Mouse (Mus musculus) kidney, postnatal 36 days (tissue): Measurements from ENCODE around the gene Dnajb1.

Experiments
- DNase-seq, 2 experiments: peaks; one replicate each; pipeline ENCODE4 v3.0.0; 2021 to 2022; ENCODE audit warnings: mixed read lengths in 2 of 2

Gene Dnajb1

DNA sequence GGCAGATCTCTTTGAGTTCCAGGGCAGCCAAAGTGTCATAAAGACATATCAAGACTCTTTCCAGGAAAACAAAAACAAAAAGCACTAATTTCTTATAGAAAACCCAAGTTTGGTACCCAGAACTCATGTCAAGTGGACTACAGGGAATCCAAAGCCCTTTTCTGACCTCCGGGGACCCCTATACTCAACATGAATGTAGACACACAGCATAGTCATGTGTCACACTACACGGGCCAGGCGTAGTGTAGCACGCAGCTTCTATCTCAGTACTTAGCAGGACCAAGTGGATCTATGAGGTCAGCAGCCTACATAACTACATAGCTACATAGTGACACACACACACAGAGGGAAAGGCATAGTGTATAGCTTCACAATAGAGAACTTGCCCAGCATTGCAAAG lies 5.7 kb downstream of the Dnajb1 start:
- DNase-seq: no peak

DNA sequence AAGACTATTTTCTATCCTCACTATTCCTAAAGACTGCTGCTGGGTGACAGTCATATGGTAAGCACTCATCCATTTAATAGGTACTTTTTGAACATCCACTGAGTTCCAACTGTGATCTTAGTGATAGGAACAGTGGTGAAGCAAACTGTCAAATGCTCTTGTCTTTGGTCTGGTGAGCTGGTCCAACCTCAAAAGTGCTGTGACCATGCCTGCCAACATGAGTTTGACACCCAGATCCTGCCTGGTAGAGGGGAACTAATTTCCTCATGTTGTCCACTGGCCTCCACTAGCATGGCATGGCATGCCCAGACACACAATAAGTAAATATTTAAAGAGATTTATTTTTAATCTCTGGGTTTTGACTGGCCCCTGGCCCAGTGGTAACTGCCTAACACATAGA lies 8.6 kb downstream of the Dnajb1 start:
- DNase-seq: no peak

DNA sequence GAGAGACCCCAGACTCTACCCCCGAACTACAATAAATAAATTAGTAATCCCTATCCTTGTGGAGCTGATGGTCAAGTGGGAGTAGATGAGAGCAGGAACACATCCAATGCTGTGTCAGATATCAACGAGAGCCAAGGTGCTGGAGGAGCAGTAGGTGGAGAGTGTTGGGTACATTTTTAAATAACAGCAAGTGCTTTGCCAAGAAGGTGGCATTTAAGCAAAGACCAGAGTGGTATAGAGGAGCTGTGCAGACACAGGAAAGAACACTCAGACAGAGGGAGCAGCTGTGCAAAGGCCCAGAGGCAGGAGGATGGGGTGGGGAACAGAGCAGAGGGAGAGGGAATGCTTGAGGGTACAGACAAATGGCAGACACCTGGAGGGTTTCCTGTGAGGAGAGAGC lies 9.1 kb downstream of the Dnajb1 start:
- DNase-seq: no peak

DNA sequence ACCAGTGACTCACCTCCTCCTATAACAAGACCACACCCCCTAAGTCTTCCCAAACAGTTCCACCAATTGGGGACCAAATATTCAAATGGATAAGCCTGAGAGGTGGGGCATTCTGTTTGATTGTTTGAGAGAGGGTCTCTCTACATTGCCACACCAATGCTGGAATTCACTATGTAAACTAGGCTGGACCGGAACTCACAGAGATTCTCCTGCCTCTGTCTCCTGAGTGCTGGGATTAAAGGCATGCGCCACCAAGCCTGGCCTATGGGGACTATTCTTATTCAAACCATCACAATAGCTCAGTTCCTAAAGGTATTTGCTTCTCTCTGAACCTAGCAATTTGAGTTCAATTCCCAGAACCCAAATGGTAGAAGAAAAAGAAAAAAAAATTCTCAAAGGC lies 10.6 kb downstream of the Dnajb1 start:
- no peak for DNase-seq

DNA sequence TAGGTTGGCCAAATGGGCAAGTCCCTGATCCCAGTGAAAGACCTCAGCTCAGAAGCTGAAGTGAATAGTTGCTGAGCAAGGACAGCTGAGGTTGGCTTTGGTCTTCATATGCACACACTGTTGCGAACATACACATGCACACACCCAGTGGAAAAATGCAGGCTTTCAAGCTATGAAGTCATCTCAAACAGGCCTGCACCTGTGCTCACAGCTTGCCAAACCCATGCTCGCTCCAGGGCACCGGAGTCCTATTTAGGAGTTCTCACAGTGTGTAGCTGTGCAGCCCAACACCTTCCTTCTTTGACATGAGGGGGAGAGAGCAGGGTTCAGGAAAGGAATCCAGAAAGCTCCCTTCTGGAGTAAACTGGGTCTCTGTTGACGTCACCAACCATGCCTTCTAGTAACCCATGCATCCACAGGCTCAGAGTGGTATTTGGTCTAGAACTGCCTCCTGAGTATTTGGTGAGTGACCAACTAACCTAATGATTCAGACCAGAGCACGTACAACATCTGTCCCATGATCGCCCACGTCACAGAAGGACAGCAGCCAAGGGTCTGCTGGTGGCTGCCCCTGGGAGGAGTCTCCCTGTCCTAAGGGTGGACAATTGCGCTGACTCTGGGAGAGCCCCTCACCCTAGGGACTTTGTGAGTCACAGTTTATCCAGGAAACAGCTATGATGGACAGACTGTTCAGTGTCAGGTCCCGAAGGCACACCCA lies 11.7 kb downstream of the Dnajb1 start:
- no peak for DNase-seq

DNA sequence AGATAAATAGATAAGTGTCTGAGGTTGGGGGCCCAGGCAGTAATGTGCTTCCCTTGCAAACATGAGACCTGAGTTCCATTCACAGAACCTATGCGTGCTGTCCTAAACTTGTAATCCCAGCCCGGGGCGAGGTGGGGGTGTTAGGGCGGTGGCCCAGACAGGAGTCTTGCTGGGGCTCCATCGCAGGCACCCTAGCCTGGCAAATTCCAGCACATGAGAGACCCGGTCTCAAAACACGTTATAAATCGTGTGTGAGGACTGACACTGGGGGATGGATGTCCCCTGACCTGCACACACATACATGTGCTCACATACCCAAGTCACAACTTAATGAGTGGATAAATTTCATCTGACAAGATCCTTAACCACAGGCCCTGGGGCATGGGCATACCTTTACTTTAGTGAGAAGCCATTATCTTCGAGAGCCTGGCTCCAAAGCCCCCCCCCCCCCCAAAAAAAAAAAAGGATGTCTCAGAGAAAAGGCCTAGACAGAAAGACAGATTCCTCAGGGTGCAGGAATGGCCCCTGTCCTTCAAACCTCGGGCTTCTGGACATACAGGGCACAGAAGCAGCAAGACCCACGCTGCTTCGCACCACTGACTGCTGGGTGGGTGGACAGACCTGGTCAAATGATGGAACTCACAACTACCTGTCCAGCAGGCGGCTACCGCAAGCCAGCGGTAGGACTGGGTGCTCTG lies 13.8 kb downstream of the Dnajb1 start:
- no peak for DNase-seq

DNA sequence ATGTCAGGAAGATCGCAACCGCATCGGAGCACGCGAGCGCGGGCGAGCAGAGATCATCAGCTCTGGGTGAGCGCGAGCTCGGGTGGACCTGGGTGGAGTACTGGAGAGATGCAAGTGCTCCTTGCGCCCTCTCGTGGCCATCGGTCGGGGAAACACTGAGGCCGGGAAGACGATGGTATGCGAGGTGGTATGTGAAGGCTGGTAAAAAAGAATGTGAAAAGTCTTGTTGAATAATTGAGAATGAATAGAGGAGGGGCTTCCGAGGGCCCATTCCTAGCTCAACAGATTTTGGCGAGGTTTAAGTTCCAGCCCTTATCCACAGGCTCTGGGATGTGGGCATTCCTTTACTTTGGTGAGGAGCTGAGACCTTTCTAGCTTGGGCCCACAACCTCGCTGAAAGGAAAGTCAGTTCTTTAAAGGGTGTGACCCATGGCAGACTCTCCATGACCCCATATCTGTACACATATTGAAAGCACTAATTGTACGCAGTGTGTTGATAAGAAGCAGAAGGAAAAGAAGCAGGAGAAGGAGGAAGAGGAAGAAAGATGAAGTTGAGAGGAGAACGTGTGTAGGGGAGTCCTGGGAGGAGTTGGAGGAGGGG lies 14.5 kb downstream of the Dnajb1 start:
- DNase-seq: peak; percentile 88 to 95

DNA sequence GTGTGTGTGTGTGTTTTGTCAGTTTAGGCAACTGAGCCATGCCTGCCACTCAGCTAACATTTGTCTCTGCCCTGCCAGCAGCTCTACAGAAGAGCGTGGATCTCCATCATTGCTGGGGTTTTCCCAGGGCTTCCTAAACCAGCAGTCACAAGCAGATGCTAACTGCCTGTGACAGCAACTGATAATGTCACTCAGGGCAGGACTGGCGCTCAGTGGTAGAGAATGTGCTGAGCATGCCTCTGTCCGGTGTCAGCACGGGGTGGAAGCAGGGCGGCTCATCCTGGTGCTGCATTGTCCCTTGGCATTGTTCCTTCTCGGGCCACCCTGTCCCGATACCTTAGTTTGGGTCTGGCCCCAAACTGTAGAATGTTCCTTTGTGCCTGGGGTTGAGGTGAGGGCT lies 15.6 kb downstream of the Dnajb1 start:
- no peak for DNase-seq

DNA sequence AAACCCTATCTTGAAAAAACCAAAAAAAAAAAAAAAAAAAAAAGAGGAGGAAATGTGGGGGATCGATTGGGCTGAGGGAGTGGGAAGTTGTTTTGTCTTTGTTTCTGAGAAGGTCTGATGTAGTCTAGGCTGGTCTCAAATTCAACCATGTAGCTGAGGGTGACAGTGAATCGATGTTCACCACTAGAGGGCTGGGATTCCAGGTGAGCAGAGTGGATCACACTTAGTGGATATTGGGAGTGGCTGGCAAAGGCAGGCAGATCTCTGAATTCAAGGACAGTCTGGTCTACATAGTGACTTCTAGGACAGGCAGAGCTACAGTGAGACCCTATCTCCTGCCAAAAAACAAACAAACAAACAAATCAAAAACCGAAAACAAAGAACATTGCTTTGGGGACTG lies 16.7 kb downstream of the Dnajb1 start:
- DNase-seq: peak; percentile 41 to 76

DNA sequence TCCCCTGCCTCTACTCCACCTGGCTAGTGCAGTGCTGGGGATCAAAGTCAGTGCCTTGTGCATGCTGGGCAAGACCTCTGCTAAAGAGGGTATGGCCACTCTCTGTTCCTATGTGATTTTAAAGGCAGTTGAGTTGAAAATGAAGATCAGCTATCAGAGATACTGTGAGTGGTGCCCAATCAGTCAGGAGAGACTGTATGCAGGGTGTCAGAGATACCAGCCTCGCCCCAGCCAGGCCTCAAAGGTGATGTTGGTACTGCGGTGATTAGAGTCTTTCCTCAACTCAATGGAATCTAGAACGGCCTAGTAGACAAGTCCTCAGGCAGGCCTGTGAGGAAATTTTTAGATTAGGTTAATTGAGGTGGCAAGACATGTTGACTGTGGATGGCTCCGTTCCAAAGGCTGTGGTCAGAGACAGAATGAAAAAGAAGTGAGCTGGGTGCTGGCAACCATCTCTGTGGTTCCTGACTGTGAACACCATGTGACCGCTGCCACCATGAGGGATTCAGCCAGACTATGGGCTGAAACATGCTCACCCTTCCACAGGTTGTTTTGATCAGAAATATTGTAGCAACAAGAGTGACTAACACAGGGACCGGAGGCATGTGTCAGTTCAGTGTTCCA lies 17.8 kb downstream of the Dnajb1 start:
- no peak for DNase-seq

DNA sequence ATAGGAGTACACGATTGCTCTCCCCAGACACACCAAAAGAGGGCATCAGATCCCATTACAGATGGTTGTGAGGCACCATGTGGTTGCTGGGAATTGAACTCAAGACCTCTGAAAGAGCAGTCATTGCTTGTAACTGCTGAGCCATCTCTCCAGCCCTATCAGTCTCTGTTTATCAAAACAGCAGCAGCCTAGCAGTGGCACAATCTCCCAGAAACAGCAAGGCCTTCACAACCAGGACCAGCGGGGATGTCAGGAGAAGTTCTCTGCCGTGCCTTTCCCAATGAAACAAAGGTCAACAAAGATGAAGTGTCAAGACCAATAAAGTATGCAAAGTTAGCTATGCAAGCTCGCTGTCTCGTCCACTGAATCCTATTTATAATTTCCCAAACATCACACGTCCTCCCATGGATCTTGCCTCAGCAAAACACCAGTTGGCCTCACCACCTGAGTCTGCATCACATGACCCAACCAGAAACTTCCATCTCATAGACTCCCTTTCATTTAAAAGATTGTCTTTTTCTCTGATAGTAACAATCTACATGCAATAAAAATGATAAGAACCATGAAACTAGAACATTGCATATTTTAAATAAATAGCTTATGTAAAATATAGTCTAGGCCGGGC lies 24.2 kb downstream of the Dnajb1 start:
- no peak for DNase-seq

DNA sequence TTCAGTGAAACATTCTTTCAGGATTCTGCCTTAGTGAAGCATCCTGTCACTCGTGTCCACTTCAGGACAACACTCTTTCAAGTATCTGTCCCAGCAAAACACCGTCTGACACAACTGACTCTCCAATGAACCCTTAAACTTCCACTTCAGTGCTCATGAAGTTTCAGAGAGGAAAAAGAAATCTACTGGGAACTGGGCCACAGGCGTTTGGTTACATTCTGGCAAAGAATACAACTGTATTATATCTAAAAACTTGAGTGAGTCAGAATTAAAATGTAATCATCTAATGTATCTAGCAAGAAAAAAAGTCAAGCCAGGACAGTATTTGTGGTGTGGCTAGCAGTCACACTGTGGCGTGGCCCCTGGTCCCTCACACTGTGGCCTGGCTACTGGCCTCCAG lies 30.9 kb downstream of the Dnajb1 start:
- DNase-seq: no peak

DNA sequence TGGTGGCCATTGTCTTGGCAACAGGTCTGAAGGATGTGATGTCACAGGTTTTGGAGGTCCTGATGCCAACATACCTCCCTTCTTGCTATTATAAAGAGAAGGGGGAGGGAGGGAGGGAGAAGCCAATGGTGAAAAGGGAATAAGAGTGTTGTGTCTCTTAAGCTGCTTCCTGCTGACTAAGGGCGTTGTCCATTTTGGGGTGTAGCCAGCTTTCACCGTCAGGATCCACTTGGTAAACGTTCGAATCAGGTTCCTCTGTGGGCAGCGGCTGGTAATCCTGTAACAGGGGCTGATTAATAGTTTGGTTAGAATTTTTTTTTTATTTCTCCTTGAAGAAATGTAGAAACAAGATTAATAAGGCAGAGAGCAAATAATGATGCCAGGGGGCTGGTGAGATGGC lies 31.7 kb downstream of the Dnajb1 start:
- DNase-seq: no peak

DNA sequence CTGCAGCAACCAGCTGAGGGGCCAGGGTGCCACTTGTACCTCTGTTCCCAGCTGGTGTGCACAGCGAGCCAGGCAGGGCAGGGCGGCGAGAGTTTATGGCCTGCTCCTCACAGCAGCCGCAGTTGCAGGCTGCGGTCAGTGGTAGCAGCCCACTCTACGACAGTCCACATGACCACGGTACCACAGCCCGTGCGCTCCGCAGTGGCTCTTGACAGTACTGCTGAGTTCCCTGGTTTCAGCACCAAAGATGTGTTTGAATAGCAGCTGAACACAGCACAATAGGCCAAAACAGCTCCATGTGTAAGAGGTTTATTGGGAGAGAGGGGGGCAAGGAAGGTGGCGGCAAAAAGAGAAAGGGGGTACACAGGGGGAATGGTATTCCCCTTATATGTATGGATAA lies 39.5 kb downstream of the Dnajb1 start:
- DNase-seq: no peak

DNA sequence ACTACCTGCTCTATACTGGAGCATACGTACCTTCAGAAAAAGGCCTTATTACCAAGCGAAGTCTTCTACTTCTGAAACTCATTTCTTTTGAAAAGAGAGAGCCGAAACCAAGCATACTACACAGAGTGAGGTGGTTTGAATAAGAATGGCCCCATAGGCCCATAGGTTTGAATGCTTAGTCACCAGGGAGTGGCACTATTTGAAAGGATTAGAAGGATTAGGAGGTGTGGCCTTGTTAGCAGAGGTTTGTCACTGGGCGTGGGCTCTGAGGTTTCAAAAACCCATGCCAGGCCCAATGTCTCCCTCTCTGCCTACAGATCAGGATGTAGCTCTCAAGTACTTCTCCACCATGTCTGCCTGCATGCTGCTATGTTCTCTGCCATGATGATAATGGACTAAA lies 40.0 kb downstream of the Dnajb1 start:
- no peak for DNase-seq

DNA sequence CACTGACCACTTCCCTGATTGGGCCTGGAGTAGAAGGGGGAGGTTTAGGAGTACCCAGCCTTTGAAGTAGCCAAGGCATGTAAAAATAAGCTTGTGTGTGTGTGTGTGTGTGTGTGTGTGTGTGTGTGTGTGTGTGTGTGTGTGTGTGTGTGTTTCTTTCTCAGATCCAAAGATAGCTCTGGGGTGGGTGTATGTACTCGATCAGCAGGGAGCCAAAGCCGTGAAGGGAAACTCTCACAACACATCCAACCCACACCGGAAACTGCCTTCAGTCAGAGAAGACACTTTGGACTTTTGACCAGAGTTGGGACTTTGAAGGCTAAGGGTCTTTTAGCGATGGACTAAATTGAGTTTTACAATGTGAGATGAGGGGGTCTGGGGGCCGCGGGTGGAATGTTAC lies 41.7 kb downstream of the Dnajb1 start:
- DNase-seq: no peak

DNA sequence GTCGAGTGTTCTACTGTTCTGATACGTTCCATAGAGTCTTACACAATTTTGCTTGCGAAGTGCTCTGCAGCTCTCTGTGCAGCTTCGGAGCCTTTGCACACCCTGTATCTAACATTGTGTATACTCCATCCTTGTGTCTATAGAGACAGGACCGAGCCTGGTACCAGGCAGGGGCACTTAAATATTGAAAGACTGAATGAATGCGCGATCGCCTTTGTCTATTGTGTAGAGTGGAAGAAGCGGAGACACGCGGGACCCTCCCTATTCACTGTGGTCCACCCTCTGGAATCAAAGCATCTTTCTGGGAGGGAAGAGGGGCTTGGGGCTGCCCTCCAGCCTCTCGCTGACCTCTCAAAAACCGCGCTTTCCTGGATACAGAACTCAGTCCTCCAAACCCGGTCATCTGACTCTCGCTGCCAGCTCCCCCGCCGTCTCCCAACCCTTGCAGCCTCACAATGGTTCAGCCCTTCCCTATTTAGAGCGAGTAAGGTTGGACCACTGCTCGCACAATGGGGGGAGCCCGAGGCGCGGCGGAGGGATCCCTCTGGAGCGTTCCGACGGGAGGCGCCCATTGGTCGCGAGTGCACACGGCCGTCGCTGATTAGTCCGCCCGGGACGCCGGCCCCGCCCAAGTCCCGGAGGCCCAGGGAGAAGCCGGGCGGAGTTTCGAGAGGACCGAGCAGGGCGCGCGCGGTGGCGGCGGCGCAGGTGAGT lies 44.2 kb downstream of the Dnajb1 start, which contains the start of gene Gipc1:
Gene Gipc1, plus strand, starts transcription at position 648 of the 714 bp plus-strand sequence.
- DNase-seq: peak; percentile 96 to 97

DNA sequence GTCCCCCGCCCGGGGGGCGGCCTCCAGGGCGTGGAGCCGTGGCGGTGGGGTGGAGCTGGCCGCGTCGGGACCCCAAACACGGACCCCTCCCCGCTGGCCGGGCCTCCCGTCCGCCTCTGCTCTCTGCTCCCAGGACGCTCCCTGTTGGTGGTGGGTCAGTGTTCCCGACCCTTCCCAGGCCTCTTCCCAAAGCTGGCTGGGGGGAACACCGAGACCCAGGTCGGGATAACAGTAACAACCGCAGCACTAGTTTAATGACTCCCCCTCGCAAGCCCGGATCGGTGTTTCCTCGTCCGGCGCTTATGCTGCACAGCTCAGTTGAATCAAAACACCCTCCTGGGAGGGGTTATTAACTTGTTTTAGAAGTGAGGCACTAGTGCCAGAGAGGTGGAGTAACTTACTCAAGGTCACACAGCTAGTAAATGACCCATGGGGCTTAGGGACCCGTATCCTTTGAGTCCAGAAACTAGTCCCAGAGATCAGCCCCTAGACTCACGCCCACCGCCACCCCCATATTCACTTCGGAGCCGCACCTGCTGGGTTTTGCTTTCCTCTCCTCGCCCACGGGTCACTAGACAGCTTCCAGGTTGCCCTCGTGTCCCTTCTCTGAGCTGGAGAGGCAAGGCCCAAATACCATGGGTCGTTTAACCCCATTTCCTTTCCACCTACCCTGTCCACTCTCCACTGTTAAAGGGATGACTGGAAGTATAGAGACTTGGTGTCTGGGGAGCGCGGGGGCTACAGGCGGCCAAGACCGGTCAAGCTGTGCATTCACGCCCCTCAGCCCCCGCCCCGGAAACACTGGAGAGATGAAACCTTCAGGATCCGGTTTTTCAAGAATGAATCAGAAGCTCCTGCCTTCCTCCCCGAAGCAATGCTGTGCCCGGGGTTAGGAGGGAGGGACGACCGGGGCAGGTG lies 45.0 kb downstream of the Dnajb1 start:
- no peak for DNase-seq

DNA sequence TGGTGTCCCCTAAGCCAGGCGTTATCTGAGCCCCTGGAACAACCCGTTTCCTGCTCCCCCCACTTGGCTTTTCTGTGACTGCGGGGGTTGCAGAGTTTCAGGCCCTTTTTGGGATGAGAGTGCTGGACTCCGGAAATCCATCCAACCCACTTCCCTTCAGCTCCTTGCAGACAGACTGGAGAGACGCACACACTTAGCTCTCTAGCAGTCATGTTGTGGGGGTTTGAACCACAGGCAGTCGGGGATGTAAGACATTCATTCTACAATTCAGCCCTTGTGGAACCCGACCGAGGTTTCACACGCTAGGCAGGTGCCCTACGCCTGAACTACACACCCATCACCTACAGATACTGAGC lies 45.6 kb downstream of the Dnajb1 start:
- no peak for DNase-seq

DNA sequence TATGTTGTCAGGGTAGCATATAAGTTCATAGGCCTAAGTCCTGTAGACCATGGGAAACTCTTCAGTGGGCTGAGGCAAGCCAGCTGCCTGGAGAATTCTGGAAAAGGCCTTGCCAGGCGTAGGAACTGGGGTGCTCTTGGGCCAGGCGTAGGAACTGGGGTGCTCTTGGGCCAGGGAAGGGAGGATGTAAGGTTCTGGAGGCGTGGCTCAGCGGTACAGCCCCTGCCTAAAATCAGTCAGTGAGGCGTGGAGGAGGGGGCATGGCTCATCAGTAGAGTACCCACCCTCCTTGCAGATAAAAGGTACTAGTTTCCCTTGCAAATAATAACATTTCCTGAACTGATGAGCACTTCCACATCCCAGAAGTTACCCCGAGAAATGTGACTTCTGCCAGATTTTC lies 46.7 kb downstream of the Dnajb1 start:
- DNase-seq: no peak

DNA sequence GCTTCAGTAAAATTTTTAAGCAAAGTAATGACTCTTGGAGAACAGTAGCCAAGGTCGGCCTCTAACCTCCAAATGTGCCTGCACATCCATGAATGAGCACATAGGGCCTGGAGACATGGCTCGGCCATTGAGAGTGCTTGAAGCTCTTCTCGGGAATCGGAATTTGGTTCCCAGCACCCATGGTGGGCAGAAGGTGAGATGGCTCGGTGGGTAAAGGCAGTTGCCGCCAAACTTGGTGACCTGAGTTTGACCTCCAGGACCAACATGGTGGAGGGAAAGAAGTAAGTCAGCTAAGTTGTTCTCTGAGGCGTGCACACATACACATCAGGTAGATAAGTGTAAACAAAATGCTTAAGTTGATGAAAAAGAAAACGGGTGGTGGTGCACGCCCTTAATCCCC lies 48.0 kb downstream of the Dnajb1 start:
- no peak for DNase-seq
